Mouse (Mus musculus) ZHBTc4 (cell line): ENCODE data around the gene Hmx2.
A peak's percentile ranks its signal among the peaks of the same experiment; 100 is the strongest.

Experiments
- DNase-seq: peaks from one replicate; pipeline ENCODE4 v3.0.0-alpha.2; 2011; ENCODE audit warnings: low read depth, low spot score

The Hmx2 gene

GRCm38 (mm10) chr7:131556541-131557271 lies 8.1 kb downstream of the Hmx2 start:
- peak; percentile 67 for DNase-seq

DNA sequence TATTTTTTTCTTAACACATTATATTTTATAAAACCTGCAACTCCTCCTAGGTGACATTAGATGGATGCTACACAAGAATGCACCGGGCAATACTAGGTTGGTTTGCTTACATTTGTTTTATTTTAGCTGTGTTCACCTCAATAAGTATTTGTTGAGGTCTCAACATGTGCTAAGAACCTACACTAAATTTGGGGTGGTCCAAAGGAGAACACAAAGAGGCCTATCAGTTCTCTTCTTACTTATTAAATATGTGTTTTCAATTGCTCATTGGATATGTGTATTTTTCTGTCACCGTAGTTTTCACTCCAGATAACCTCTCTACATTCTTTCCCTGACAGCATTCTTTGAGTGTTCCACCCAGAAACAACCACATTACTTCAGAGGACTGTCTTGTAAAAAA lies 9.2 kb downstream of the Hmx2 start:
- DNase-seq, result no peak

DNA sequence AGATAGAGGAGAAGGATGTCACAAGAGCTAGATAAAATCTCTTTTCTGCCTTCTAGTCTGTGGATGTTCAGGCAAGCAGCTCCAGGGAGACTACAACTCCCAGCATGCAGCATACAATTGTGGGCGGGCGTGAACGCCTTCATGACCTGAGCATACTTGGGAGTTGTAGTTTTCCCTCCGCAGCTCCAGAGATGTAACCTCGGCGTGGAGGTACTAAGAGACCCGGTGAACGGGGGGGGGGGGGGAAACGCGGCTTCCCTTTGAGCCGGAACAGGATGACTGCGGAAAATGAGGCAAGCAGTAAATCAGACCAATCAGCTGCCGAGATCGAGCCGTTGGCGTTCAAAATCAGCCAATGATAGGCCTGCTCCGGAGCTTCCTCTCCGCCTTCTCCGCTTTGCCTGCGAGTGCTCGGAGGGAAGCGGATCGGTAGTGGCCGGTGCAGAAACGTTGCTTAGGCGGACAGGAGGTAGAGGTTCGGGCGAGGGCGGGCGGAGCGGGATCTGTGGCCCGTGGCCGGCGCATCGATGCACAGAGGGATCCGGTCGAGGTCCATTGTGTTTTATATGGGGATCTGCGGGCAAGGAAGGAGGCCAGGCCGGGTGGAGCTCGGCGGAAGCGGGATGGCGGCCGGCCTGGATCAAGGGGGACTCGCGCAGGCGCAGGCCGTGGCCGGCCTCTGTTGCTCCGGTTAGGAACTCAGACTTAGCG lies 11.6 kb downstream of the Hmx2 start, which contains the start of gene Bub3:
TSS of gene Bub3 (plus strand) at position 237 of the 711 bp plus-strand sequence.
- DNase-seq, result peak; percentile 96

DNA sequence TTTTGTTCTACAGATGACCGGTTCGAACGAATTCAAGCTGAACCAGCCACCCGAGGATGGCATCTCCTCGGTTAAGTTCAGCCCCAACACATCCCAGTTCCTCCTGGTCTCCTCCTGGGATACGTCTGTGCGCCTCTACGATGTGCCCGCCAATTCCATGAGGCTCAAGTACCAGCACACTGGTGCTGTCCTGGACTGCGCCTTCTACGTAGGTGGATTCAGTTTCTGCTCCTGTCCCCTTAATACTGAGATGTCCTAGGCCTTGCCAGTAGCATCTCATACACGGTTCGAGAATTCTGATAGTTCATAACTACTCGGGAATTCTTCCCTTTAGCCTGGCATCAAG lies 12.1 kb downstream of the Hmx2 start:
- DNase-seq, result no peak

DNA sequence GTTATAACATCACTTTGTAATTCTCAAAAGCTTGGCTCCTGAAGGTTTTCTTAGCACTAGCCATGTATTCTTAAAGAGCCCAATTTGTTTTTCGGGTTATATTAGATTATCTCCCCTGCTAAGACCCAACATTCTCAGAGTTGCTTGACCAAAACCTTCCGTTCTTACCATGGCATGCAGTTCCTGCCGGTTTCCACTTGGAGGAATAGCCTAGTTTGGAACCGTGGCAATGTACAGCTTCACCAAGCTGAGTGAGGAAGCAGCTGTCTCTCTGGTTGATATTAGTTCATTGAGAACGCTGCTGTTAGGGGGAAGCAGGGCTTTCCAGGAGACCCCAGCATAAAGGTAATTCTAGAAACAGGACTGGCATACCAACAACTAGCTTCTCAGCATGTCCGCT lies 26.7 kb downstream of the Hmx2 start:
- peak; percentile 21 for DNase-seq

- DNase-seq, result no peak
These were observed 33.6 kb downstream of the Hmx2 start for GRCm38 (mm10) chr7:131582178-131582577.

GRCm38 (mm10) chr7:131585551-131585950 lies 37.0 kb downstream of the Hmx2 start:
- no peak for DNase-seq

- no peak for DNase-seq
These were observed 49.4 kb downstream of the Hmx2 start for GRCm38 (mm10) chr7:131597779-131598482.

GRCm38 (mm10) chr7:131598483-131598824 lies 49.9 kb downstream of the Hmx2 start:
- peak; percentile 35 for DNase-seq

DNA sequence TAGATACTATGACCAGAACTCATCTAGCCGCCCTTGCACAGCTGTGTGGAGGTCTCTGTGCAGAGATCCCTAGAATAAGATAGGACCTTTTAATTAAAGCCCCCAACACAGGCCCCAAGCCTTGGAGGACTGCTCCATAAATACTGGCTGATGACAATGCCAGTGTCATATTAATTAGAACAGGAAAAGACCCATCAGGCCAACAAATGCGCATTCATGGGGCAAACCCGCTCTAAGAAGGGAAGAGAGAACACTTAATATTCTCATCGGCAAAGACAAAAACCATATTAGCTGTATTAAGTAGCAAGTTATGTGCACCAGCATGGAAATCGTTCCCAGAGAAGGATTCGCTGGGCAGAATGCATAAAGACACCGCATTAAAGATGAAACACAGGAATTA lies 53.5 kb downstream of the Hmx2 start:
- no peak for DNase-seq

DNA sequence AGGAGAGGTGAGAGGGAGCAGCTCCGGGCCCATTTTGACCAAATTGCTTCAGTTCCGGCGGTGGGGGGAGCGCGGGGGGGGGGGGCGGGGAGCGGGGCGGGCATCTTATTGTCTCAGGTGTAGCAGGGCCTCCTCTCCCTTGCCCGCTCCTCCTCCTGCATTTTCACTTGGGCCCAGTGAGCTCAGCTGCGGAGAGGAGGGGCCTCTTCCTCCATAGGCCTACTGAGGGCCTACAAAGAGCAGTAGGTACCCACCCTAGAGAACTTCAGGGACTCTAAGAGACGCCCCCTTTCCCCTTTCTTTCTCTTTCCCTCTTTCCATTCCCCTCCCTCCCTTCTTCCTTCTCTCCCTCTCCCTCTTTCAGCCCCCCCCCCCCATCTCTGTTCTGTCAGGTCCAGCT lies 54.6 kb downstream of the Hmx2 start:
- DNase-seq, result no peak

- no peak for DNase-seq
These were observed 56.4 kb downstream of the Hmx2 start for GRCm38 (mm10) chr7:131604946-131605345.

- DNase-seq, result no peak
These were observed 56.9 kb downstream of the Hmx2 start for GRCm38 (mm10) chr7:131605481-131605880.
